Mouse (Mus musculus) lung, postnatal 4 days (tissue): Measurements from ENCODE around the gene Tmigd3.
A peak's percentile ranks its signal among the peaks of the same experiment; 100 is the strongest.

Experiments used
- DNase-seq, 2 experiments: peaks; one replicate each; pipeline ENCODE4 v3.0.0; 2021

The Tmigd3 gene

DNA sequence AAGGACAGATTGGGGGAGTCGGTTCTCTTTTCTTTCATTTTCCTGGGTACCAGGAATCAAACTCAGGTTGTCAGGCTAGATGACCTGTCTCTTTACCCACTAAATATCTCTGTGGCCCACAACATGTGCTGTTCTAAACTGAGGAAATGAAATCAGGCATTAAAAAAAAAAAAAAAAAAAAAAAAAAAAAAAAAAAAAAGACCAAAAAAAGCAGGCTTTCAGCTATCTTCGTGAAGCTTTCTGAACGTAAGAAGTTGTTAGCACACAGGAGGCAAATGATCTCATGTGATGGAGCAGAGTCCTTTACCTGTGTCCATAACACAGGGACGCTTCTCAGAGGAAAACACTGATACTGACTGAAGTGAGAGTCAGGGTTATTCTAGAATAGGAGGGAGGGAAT, 65.4 kb downstream of the Tmigd3 start:
- DNase-seq, result no peak

DNA sequence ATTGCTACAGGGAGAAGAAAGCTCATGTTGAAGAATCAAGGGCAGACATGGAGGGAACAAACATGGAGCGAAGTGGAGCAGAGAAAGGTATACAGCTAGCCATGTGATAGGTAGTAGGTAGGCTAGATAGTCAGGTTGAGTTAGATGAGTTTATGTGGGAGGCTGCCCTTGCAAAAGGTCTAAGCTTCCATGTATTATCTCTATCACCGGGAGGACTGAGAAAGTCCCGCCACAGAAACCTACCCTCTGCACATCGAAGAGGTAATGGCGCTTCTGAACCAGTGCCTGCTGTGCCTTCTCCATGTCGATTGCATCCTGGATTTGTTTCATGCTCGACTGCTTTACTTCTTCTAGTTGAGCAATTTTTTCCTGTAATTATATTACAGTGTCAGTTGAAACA, 80.6 kb downstream of the Tmigd3 start:
- DNase-seq, result no peak

DNA sequence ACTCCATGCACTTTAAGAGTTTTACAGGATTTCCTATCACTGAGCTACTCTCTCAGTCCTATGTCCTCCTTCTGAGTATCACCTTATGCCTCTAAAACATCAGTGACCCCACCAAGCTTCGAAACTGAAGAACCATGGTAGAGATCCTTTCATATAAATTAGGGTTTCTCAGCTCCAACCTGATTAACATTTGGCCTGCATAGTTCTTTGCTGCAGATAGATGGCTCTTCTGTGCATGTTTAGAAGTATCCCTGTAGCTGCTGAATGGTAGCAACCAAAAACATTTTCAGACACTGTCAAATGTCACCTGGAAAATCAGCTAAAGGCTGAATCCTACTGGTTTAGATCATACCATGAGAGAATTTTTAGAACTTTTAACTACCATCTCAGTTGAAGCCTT, 86.5 kb downstream of the Tmigd3 start:
- DNase-seq, result no peak

DNA sequence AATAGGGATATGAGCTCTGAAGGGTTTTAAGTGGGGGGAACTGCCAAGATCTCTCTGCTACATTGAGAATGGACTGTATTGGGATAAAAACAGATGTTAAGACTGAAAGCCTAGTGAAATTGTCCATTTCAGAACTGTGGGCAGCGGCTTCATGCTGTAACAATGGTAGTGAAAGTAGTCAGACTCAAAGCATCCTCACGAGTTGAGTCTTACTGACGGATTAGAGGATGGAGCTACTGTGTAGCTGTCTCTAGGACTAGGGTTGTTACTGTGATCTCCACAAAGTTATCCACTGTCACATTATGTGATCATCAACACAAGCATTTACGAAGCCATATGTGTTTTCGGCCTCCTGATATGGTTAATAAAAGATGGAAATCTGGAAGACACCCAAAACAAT, 87.5 kb downstream of the Tmigd3 start:
- DNase-seq, result no peak

GRCm38 (mm10) chr3:105958974-105959580, 88.4 kb downstream of the Tmigd3 start, which contains the start of gene Wdr77:
TSS of gene Wdr77 (plus strand) at chr3:105959369.
- DNase-seq, result peak; percentile 96 to 97

GRCm38 (mm10) chr3:105959585-105959984, 88.9 kb downstream of the Tmigd3 start:
- no peak for DNase-seq

DNA sequence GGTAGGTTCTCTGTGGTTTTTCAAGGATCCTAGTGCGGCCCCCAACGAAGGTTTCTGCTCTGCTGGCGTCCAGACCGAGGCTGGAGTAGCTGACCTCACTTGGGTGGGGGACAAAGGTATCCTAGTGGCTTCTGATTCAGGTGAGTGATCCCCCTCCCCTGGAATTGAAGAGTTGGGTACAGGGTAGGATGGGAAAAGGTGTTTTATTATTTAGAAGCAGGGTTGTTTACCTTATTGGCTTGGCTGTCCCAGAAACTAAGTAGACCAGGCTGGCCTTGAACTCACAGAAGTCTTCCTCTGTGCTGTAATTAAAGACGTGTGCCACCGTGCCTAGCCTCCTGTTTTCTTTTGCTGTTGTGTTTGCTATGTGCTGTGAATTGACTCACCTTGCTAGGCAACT, 89.3 kb downstream of the Tmigd3 start, which contains the start of gene Atp5f1:
TSS of gene Atp5f1 (minus strand) at position 101 of the 400 bp plus-strand sequence.
- DNase-seq, result no peak

DNA sequence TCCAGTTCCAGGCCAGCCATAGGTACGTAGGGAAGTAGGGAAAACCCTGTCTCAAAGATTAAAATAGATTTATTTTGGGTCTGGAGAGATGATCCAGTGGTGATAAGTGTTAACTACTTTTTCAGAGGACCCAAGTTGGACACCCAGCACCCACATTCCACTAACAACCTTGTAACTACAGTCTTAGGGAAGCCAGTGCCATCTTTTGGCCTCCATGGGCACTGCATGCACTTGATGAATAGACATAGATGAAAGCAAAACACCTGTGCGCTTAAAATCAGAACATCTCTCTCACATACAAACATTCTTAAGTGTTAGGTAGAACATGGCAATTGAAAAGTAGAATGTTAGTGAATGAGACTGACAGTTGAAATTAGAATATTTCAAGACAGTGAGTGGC, 90.0 kb downstream of the Tmigd3 start:
- DNase-seq, result no peak

DNA sequence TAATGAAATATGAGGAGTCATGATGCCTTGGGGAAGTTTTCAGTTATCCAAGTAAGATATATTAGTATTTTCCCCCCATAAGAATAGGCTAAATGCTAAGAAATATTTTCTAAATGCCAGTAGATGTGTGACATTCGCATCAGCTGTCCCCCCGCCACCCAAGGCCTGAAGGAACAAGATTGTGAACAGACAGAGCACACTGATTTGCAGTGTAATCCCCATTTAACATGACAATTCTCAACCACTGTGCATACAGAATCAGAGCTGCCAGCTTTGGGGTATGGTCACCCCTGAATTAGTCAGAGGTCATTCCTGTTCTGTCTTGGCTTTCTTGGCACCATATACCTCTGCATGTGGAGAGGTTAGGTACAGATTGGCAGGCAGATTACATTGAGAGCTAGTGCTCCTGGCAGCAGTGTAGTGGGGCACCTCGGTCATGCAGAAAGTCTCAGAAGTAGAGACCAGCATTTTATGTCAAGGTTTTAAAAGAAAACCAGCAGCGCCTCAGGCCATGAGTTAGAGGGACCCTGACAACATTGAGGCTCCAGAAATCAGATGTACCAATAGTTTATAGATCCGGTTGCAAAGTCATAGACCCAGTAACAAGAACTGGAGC, 101.2 kb downstream of the Tmigd3 start:
- no peak for DNase-seq

GRCm38 (mm10) chr3:105973411-105973810, 102.7 kb downstream of the Tmigd3 start, which contains the start of gene Ovgp1:
TSS of gene Ovgp1 (plus strand) at chr3:105973711.
- DNase-seq, result no peak
